Mouse (Mus musculus): ENCODE results near the gene Ssh1.

DNA sequence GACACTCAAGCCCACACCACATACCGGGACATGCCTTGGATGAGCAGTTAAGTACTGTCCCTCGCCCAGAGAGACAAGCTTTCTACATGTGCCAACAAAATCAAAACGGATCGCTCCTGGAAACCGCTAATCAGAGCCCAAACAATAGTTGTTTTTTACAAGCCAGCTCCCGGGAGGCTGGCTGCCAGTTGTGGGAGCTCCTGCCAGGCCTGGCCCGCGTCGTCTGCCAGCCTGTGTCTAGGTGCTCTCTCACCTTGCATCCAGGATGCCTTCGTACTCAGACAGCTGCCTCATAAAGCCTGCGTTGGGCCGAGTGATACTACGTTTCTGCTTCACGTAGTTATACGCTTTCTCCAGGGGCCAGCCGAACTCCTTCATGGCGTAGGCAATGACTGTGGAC is 43.6 kb downstream of the Ssh1 start:
- TF ChIP-seq EP300 (IDR thresholded peaks at IDR 0.05; ENCODE audit: low read depth) = no peak
- TF ChIP-seq CTCF (IDR thresholded peaks at IDR 0.05; ENCODE audit: low read depth) = no peak

Data from liver, postnatal 0 days (tissue).